Mouse (Mus musculus) cerebellum, postnatal 10 days (tissue): ENCODE results near the gene Zranb2.
A peak's percentile ranks its signal among the peaks of the same experiment; 100 is the strongest.

Source experiments
- DNase-seq, 2 experiments: peaks; one replicate each; pipeline ENCODE4 v3.0.0; 2021; ENCODE audit warnings: mixed read lengths in 2 of 2

The Zranb2 gene

DNA sequence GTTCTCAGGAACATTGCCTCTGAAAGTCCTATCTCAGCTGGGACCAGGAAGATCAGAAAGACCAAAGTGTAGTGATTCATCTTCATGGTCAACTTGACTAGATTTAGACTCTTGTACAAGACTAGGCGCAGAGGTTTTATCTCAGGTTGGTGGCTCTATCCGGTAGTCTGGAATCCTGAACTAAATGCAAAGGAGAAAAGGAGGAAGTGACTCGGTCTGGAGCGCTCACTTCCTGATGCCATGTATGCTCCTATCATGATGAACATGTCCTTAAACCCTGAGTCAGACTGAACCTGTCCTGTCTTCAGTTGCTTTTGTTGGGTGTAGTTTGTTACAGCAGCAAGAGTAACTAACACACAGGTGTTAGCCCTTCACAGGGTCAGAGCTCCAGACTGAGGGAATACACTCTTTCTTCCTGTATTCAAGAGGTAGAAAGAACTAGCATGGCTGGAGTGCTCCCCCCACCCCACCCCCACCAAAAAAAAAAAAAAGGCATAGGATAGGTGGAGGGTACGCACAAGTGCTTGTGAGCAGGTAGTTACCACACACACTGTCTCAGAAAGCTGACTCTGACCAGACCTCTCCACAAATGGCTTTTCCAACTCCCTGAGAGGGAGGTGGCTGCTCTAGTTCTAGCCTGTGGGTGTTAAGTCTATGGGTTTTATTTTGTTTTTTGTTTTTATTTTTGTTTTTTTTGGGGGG is 44.7 kb downstream of the Zranb2 start:
- DNase-seq: no peak

DNA sequence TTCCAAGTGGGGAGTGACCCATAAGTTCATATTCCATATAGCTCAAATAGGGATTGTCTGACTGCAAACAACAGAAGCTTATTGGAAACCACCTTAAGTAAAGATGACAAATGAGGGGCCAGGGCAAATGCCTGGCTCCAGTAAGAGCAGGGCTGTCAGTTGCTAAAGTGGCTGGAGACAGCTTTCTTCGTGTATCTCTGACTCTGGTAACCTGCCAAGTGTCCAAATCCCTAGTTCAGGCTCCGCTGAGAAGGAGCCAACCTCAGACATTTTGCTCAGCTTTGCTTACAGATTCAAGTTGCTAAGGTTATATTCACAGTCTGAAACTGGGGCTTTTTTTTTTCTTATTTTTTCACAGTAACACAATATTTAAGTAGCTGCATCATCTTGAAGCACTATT is 45.4 kb downstream of the Zranb2 start:
- peak; percentile 16 to 21 for DNase-seq

DNA sequence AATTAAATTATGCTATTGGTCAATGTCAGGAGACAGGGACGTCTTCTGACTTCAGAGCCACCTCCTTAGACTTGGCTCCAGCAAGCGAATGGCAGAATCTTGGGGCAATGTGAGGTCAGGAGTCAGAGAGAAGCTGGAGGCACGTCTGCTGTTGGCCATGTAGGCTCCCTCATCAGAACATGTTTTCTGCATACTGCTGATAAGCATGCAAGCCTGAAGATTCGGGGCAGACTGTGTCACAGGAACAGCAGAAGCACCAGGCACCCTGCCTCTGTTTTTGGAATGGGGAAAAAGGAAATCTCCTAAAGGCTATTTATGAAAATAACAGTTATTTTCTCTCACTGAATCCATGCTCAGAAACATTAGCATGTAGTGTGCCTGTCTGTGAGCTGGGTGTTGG is 46.3 kb downstream of the Zranb2 start:
- no peak for DNase-seq

DNA sequence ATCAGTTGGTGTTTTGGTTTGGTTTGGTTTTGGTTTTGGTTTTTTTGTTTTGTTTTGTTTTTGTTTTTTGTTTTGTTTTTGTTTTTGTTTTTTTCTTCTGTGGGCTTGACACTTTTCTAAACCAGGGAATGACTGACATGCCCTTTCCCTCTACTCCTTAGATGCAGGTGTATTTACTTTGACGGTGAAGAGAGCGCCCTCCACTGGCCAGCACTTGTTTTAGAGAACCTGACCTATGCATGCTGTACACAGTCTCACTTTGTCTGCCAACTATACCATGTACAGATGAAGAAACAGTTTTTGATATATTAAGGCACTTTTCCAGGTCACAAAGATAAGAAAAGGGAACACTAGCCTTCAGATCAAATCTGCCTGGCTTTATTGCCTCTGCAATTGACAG is 47.8 kb downstream of the Zranb2 start:
- no peak for DNase-seq

DNA sequence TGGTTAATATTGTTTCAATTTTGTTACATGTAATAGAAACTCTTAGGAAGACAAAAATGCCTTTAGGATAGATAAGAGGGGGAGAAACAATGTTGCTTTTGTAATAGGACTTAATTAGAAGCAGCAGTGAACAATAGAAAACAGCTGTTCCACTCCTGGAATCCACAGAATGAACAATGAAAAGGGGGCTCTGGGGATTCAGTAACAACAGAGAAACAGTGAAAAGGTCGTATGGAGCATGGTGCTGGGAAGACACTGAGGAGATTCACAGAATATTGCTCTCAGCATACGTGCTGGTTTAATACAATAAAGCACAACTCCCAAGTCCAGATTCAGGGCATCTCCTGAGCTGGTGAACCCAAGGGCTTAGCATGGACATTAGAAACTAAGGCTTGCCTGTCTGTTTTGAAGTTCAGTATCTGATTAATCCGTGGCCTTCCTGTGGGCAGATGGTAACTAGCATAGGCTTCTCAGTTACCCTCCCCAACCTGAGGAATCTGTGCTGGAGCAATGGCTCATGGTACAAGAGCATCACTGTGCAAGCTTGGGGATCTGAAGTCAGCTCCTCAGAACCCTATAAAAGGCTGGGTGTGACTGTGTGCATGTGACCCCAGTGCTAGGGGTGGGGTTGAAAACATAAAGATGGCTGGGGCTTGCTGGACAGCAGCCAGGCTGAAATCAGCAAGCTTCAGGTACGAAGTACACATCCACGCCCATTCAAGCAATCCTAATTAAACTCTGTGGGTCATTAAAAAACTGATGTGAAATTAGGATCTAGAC is 48.9 kb downstream of the Zranb2 start:
- DNase-seq: no peak

DNA sequence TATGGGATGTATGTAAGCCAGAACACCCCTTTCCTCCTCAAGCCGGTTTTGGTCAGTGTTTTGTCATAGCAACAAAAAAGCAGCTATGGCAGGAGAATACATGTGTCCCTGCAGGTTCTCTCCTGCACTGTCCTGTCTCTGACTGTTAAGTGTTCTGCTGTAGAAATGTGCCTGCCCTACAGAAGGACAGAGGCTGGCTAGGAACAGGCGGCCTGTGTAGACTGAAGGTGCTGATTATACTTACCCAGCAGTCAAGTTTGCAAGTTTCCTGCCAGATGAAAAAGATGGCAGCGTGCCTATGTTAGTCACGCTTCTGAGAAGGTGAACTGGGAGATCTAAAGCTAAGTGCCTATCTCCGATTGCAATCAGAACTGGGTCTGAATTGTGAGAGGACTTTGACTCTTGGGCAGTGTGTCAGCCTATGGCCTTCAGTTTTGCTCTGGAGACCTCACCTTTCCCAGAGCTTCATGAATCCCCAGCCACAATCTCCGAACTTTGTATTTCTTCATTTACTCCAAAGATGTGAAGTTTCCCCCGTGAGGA is 63.9 kb downstream of the Zranb2 start:
- no peak for DNase-seq
